Mouse (Mus musculus): Measurements from ENCODE around the gene Fxyd2.

Fxyd2 gene

DNA sequence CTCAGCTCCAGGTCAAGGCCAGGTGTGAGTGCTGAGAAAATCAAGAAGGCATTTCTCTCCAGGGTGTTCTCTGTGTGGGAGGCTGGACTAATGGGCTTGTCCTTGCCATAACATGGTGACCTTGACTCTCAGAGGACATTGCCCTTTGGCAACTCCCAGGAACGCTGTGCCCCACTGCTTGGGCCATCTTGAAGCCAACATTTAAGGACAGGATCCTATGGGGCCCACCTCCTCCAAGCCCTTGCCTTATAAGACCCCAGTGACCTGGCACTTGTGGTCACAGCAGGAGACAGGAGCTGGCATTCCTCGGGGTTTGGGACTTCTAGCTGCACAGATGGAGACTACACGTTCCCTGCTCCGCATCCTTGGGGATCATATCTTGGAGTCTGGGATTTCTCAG lies at the start of gene Fxyd2:
Gene Fxyd2 (plus strand): TSS at position 236 of the 400 bp plus-strand sequence.
- DNase-seq (ENCODE audit: low spot score), result no peak

DNA sequence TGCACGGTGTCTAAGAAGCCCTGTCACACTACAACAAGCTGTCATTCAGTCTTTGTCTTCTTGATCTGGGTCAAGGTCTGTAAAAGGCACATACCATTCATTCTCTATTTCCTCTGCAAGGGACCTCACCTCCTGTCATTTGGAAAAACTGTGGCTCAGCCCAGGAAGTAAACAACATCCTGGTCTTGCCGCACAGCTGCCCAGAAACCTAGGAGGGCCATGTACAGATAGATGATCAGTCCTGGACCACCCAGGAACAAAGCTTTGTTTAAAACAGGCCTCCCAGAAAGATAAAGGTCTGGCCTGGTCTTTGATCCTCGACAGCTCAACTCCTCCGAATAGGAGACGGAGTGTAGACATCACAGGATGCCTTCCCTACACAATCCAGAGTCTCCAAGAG lies 49.6 kb upstream of the Fxyd2 start:
- DNase-seq (ENCODE audit: low spot score), result no peak

DNA sequence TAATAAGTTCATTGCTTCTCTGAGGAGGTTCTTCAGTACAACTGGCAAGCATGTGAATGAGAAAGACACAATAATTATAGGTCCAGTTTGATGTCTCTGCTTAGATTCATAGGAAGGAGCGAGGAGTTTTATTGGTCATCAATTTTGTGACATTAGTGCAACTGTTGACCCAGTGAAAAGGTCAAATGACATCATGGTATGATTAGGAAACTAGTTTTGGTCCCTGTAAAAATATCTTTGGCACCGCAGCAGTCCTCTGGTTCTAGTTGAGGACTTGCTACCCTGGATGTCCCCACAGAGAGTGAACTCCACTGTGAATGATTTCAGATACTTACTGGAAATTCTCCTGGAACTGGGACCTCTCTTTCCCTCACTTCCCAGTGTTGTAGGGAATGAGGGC lies 44.3 kb upstream of the Fxyd2 start:
- DNase-seq (ENCODE audit: low spot score), result no peak

DNA sequence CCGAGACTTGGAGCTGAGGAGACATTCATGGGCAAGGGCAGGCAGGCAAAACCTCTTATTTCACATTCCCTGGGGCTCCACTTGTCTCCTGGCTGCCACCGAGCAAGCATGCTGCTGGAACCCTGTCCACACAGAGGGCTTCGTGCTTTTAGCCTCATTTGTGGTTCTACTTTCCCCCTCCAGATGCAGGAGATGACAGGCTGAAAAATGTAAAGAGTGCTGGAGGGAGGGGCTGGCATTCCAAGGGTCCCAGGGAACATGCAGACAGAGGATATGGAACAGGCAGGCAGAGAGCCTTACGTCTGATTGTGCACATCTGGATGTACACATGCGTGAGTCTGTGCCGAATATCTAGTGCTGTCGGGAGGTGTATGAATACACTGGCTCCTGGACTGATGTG lies 41.1 kb upstream of the Fxyd2 start:
- no peak for DNase-seq (ENCODE audit: low spot score)

DNA sequence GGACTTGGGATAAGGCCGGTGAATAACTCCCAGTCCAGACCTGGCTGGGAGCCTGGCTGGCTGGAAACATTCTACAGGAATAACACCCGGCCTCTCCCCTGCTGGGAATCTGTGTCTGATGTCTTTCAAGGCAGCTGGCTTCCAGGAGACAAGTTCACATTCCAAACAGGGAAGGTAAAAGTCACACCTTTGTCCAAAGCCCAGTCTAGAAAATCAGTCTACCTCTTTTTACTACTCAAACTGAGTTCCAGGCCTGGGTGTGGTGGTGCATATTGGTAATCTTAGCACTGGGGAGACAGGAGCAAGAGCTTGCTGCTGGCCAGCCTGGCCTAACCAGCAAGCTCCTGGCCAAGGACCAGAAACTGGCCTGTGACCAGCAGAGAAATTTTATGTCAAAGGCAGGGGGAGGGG lies 37.4 kb upstream of the Fxyd2 start:
- no peak for DNase-seq (ENCODE audit: low spot score)

DNA sequence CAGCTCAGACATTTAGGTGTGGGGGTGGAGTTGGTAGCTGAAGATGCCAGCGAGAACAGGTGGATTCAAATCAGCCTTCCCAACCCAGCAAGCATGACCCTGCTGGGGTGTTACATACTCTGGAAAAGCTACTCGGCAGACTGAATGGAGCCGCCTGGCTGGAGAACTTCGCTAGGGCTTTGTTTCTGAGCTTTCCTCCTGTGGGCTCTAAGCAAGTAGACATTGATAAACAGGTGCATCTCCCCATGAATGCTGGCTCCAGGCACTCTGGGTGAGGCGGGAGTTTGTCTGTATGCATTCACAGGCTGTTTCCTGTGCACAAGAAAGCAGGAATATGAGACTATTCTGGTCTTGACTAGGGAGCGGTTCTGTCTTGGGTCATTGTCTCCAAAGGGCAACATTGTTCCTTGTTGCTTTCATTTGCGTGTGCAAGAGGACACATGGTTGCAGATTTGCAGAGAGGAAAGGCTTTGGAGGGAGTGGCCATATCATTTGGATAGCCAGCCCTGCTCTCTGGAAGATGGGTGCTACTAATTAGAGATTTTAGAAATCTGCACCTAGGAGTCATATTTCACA lies 35.7 kb upstream of the Fxyd2 start:
- no peak for DNase-seq (ENCODE audit: low spot score)

DNA sequence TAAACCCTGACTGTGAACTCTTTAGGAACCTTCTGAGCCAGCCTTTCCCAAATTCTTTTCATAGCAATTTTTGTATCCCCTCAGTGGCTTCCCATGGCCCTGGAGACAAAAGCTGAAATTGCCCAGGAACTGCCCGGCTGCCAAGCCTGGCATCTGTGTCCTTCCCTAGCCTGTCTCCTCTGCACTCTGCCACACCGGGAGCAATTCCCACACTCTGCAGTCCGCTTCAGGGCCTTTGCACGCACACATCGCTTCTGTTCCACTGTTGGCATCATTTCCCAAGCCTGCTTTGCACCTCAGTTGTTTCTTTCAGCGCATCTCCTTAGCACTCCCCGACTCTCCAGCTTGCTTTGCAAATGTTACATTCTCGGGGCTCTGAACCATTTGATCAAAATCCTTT lies 31.8 kb upstream of the Fxyd2 start:
- DNase-seq (ENCODE audit: low spot score), result no peak

DNA sequence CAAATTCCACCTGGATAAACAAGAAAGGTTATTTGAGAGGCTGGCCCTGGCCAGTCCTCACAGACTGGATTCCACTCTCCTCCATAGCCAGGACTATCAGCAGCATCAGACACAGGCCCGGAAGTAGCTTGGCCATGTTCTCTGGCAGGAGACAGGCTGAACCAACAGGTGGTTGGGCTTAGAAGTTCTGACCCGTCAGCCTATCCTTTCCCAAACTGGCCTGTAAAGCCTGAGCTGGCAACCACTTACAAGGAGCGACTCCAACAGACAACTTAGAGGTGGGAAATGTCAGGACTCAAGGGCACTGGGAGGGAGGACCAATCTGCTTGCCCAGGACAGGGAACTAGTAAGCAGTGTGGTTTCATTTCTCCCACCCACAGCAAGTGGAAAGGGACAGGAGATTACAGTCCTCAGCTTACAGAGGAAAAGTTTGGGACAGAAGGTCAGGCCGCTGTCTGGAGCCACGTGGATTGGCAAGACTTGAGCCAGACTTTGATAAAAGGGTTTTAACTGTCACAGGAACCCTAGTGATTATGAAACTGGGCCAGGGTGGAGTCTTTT lies 31.0 kb upstream of the Fxyd2 start:
- DNase-seq (ENCODE audit: low spot score), result no peak

DNA sequence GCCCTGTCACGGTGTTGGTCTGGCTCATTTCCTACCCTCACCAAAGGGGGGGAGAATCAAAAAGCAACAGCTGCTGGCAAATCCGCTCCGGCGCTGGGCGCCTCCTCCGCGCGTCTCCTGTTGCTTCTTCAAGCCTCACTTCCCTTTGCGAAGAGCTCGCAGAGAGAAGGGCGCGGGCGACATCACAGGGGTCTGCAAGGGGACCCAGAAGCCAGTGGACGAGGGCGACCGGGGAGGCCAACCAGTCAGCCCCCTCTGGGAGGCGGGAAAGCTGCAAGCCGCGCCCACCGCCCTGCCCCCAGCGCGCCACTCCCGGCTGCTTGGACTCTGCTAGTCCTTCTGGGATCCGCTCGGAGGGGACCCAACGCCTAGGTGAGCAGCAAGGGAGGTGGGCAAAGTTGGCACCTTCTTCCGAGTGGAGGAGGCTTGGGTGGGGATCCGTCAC lies 29.3 kb upstream of the Fxyd2 start, which contains the start of gene Fxyd6:
Gene Fxyd6 (plus strand): TSS at position 69 of the 445 bp plus-strand sequence.
- peak; percentile 68 for DNase-seq (ENCODE audit: low spot score)

DNA sequence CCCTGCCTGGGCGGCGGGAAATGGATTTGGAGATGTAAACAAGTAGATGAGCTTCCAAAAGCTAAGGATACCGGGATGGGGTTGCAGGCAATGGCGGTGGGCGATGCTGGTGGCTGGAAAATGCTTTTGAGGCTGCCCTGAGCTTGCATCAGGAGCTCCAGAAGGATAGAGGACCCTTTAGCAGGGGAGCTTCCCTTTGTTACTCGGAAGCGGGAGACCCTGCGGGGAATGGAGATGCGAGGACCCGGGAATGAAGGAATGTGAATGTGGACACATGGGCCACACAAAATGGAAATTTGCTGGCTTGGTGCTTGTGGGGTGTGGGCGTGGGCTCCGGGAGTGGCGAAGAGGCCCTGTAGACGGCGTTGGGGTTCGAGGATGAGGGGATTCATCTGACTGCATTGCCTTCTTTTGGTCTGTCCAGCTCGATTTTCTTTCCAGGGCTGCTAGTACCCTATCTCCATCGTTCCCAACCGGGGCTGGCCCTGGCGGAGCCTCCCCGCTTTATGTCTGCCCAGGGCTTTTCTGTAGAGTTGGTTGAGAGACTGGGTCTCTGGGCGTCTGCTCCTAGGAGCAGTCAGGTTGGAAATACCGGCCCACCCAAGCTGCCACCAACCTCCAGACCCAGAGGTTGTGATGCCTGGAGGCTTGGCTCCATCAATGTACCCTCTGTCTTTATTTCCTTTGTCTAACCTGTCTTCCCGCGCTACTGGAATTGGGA lies 28.7 kb upstream of the Fxyd2 start:
- DNase-seq (ENCODE audit: low spot score), result no peak

DNA sequence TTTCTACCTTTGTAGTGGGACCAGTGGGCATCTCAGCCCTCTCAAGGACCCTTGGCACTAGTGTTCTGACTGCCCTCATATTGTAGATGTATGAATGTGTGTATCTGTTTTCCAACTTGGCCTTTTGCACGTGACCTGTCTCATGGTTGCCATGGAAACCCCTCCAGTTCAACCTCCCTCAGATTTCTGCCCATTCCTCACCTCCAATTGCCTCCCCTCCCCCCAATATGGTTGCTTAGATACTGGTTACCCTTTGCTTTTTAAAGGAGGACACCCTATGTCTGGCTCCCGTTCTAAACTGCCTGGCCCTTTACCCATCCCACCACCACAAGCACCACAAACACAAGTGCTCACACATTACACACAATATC lies 28.1 kb upstream of the Fxyd2 start:
- no peak for DNase-seq (ENCODE audit: low spot score)

DNA sequence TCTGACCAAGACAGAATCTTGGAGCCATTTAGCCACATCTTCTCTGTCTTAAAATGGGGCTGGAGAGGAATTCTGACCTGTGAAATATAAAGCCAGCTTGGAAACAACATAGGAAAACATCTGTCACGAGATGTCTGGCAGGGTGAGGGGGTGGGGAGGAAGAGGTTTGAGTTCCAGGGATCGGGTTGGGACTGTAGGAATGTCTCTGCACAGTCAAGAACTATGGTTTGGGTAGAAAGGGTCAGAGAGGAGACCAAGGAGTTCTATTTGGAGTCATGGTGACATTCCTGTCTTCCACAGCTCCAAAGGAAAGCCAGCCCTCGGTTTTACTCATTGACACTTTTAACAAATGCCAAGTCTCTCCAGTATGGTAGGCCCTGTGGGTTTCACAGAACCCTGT lies 25.6 kb upstream of the Fxyd2 start:
- no peak for DNase-seq (ENCODE audit: low spot score)

DNA sequence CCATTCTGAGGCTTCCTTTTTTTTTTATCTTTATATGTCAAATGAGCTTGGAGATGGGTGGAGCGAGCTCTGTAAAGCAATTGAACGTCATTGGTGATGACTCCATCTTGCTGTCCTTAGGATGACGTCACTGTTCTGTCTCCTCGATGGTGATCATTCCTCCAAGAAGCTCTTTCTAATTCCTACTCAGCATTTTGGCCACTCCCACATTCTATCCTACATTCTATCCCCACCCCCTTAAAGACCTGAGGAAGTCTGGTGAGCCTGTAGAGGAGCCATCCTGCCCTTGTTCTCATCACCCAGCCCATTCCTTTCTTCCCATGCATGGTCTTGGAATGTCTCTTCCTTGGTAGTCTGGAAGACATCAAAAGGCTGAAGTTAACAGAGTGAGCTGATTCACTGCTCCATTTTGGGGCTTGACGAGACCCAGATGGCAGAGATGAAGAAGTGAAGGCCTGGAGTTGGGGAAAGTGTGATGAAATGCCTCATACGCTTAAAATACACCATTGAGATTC lies 24.4 kb upstream of the Fxyd2 start:
- DNase-seq (ENCODE audit: low spot score), result no peak

DNA sequence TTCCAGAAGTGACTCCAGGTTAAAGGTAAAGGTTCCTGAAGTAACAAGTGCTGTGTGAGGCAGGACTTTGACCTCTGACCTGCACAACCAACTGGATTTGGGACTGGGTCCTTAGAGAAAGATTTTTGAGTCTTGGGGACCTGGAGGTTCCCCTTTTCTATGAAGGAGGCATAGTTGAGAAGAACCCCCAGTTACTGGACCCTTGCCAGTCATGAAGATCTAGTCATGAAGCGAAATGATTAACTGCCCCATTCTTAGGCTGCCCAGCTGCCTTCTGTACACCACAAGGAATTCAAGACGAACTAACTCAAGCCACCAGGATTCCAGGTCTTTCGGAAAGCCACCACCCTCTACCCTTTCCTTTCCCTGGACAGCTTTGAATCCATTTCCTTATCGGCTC lies 23.0 kb upstream of the Fxyd2 start:
- DNase-seq (ENCODE audit: low spot score), result no peak

DNA sequence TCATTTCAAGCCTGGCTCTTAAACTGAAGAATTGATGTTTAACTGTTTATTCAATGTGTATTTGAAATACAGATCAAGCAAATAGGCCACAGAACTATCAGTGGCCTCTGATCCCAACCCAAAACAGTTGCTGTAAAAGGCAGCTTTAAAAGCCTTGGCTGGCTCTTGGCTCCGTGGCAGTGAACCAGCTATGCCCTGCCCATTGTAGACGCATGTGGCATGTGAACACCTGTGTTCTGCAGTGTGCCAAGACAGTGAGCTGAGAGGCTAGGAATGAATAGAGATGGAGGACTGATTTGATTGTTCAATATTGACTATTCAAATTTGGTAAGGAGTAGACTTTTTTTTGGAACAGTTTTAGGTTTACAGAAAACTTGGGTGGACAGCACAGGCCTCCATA lies 22.6 kb upstream of the Fxyd2 start:
- no peak for DNase-seq (ENCODE audit: low spot score)

DNA sequence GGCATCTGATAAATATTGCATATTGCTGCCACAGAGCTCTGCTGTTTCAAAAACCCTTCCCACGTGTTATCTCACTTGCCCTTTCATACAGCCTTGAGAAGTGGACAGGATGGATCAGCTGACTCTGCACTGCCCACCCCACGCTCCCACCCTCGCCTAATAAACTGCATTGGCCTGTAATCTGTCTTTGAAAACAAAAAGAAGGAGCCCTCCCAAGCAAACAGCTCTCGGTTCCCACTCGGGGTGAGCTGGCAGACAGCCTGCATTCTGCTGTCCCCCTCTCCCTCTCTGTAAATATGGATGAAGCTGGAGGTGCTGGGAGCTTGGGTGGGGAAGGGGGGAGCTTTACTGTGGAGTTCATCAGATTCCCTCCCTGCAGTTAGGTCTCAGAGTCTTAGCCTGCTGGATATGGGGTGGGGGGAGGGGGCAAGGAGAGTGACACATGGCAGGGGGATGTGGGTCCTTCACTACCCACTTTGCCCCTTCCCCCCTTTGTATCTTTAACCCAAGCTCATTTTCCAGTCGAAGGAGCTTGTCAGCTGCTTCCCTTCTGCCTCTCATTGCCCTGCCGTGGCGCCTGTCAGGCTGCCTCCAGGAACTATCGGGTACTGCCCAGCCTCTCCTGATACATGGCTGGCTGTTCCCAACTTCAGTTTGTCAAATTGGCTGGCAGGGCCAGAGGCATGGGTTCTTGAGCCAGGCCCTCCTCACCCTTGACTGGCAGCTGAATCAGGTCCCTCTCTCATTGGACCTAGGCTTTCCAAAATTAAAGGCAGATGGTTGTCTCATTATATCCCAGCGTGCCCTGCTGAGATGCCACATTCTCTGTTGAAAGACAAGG lies 18.8 kb upstream of the Fxyd2 start:
- DNase-seq (ENCODE audit: low spot score), result no peak

DNA sequence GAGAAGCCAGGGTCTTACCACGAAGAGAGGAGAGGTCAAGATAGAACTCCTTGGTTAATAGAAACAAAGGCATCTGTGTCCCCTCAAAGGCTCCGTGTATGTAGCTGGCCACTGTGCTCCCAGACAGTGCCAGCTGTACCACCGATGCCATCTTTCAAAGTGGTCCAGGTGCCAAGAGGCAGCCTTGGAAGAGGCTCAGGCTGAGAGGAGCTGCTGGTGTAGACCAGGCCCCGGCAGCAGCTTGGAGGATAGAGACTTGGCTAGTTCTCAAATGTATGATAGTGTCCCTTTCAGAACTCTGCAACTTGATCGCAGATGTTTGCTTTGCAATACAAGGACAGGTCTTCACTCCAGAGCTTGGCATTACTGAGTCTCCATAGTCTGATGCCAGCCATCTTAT lies 17.1 kb upstream of the Fxyd2 start:
- DNase-seq (ENCODE audit: low spot score), result peak; percentile 21

DNA sequence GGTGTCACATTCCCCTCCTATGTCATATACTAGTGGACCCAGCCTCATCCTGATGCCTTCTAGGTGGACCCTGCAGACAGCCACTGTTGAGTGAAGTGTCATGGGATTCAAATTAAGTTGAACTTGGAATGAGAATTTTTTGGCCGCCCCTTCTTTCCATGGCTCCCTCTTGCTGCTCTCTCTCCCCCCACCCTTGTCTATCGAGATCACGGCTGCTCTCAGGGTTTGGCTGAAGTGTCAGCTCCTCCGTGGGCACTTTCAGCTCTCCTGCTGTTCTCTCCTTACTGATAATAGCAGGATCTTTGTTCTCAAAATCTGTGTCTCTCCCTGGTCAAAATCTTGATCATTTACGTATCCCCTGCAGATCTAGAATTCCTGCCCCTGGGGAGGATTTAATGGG lies 16.6 kb upstream of the Fxyd2 start:
- no peak for DNase-seq (ENCODE audit: low spot score)

DNA sequence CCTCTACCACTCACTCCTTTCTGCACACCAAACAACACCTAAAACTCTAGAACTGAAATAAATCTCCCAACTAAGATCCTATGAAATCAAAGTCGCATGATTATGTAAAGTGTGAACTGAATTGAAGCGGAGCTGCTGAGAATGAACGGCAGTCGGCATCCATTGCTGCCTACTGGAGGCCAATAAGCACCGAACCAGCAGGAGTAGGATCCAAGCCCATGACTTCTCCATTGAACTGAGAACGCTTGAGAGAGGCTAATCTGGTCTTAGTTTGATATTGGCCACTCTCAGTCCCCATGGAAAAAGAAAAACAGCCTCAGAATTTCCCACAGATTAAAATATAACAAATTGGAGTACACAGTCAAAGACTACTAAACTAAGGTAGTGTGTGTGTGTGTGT lies 15.6 kb upstream of the Fxyd2 start:
- DNase-seq (ENCODE audit: low spot score), result no peak

DNA sequence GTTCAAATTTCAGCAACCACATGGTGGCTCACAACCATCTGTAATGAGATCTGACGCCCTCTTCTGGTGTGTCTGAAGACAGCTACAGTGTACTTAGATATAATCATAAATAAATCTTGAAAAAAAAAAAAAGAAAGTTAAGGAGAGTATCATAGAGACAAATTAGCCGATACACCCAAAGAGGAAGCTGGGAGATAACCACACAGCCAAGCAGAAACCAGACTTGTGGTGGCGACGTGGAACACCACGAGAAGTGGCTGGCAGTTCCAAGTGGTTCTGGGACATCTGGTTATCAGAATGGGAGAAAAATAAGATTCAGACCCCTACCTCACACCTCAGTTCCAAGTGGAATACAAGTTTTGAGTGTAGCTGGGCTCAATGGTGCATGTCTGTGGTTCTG lies 12.8 kb upstream of the Fxyd2 start:
- DNase-seq (ENCODE audit: low spot score), result no peak

DNA sequence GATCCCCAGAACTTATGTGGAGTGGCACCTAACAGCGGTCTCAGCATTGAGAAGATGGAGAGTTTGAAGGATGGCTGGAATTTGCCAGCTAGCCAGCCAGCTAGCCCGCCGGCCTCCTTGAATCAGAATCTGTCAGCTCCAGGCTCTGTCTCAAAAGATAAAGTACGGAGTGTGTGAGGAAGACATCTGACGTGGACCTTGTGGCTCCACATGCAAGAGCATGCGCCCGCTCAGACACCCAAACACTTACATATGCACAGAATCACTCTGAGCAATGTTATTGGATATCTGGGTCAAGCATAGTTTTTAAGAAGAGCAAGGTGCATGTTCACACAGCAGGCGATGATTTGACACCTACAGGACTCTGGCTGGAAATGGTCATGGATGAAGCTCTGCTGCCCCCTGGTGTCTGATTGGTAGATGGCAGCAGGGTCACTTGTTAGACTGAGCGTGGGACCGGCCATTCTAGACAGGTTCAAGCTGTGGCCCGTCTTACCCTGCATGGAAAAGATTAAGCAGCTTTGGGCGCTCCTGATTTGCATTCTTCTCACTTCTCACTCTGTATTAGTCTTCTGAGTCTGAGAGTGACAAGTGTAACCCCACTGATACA lies 11.0 kb upstream of the Fxyd2 start:
- peak; percentile 82 for DNase-seq (ENCODE audit: low spot score)

DNA sequence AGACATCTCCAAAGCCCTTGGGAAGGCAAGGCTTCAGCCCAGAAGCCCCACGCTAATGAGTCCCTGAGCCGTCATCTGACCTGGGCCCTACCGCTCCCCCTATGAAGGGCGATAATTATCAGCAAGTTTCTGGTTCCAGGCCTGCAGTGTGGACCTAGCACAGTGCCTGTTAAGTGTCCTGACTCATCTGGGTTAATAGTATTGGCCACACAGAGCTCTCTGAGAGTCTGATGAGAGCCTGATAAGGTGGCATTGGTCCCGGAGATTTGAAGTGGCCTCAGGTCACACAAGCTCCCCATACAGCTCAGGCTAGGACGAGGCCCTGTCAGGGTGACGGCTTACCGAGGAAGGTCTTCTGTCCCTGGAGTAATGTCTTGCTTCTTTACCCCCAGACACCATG lies 9.9 kb upstream of the Fxyd2 start:
- DNase-seq (ENCODE audit: low spot score), result no peak

All from ovary, postnatal 36 days (tissue).